Mouse (Mus musculus) induced T-regulatory cell, adult 2 months (primary cell): ENCODE data around the gene Tuba1c.
"Not testable (repeated sequence)": the region's sequence is repeated elsewhere in the genome, so short reads cannot be mapped to it uniquely, and the experiment has no call there.

Source experiments
- DNase-seq: peaks from one replicate; pipeline ENCODE4 v3.0.0-alpha.2; 2012; ENCODE audit warnings: low read depth

The Tuba1c gene

GRCm38 (mm10) chr15:99056332-99056731, 26.6 kb downstream of the Tuba1c start:
- DNase-seq: peak; percentile 85

GRCm38 (mm10) chr15:99065557-99066165, 36.0 kb downstream of the Tuba1c start:
- DNase-seq: peak; percentile 60

GRCm38 (mm10) chr15:99071988-99072387, 42.3 kb downstream of the Tuba1c start:
- DNase-seq: peak; percentile 56

- no peak for DNase-seq
Observed at GRCm38 (mm10) chr15:99074019-99074599, 44.4 kb downstream of the Tuba1c start, which contains the start of gene Troap. Gene Troap (plus strand): TSS chr15:99074575.

- DNase-seq: peak; percentile 98
Observed at GRCm38 (mm10) chr15:99074600-99075333, 45.1 kb downstream of the Tuba1c start.

GRCm38 (mm10) chr15:99076011-99076410, 46.3 kb downstream of the Tuba1c start:
- DNase-seq: not testable (repeated sequence)

GRCm38 (mm10) chr15:99078181-99078910, 48.7 kb downstream of the Tuba1c start:
- no peak for DNase-seq

- DNase-seq: no peak
Observed at GRCm38 (mm10) chr15:99079804-99080203, 50.1 kb downstream of the Tuba1c start.

GRCm38 (mm10) chr15:99082322-99082721, 52.6 kb downstream of the Tuba1c start:
- no peak for DNase-seq

- no peak for DNase-seq
Observed at GRCm38 (mm10) chr15:99082840-99083239, 53.1 kb downstream of the Tuba1c start.

- DNase-seq: peak; percentile 64
Observed at GRCm38 (mm10) chr15:99083258-99083657, 53.6 kb downstream of the Tuba1c start.

GRCm38 (mm10) chr15:99083867-99084557, 54.3 kb downstream of the Tuba1c start:
- peak; percentile 13 for DNase-seq

- DNase-seq: no peak
Observed at GRCm38 (mm10) chr15:99084618-99085017, 54.9 kb downstream of the Tuba1c start.

GRCm38 (mm10) chr15:99085997-99086396, 56.3 kb downstream of the Tuba1c start:
- no peak for DNase-seq

GRCm38 (mm10) chr15:99087253-99088075, 57.8 kb downstream of the Tuba1c start, which contains the start of gene C1ql4:
Gene C1ql4 (minus strand): TSS chr15:99087817.
- DNase-seq: peak; percentile 62
